9 mouse cellular contexts compared by ENCODE assay signal in genomic region chr1:157554686-157555530, GRCm38 (mm10). TPM values are rescaled to one million over a fixed set of nuclear protein-coding genes. Genes with fewer than 3 reads are reported as not detected.
DNase-seq lines count a peak whose midpoint lies in the region; ATAC-seq and TF ChIP-seq lines count a peak whose summit lies in the region.
"Had no signal": no experiment of that assay in that cellular context is flagged by ENCODE, and none has a peak within 500 bp of the region (broad histone marks: within the 10 kb centered on the region; RNA-seq: fewer than 3 reads in every experiment).

No protein-coding gene starts in this region.

- H3K9ac ChIP-seq in heart, embryonic 12.5 days: no peak overlapping the region
- H3K9ac ChIP-seq in heart, adult 2 months (ENCODE audit: low read depth, low read length): no peak overlapping the region
- no peak overlapping the region for H3K9ac ChIP-seq in liver, postnatal 0 days (replicated peaks)

- intact Hi-C loops in heart, adult 2 months (cut with DNase I): loop anchor here (5.0 kb wide), 1 partner anchor 1097 kb away; no protein-coding TSS in a partner anchor

- peak overlapping the region; percentile 31 for H3K4me3 ChIP-seq in heart, embryonic 12.5 days
- H3K4me3 ChIP-seq in heart, adult 2 months: no peak overlapping the region
- H3K4me3 ChIP-seq in liver, postnatal 0 days (ENCODE audit: low read depth, low read length): peak overlapping the region; percentile 20; the same call in 1 of the 2 replicates

- H3K4me1 ChIP-seq in heart, embryonic 12.5 days (replicated peaks): peaks cover 11% of the 10 kb centered on the region
- H3K4me1 ChIP-seq in heart, adult 2 months (ENCODE audit: control insufficient read depth, insufficient read depth, low read length): no peaks in the 10 kb centered on the region
- no peaks in the 10 kb centered on the region; the same call in 1 of the 2 replicates for H3K4me1 ChIP-seq in liver, postnatal 0 days (ENCODE audit: insufficient read depth)

- no peak for TF ChIP-seq EP300 in heart, adult 2 months (IDR thresholded peaks at IDR 0.05; ENCODE audit: insufficient read depth, low read depth, low read length)
- no peak for TF ChIP-seq EP300 in liver, postnatal 0 days (IDR thresholded peaks at IDR 0.05; ENCODE audit: low read depth)

- no peak for TF ChIP-seq CTCF in heart, adult 2 months (IDR thresholded peaks at IDR 0.05)
- TF ChIP-seq CTCF in liver, postnatal 0 days (IDR thresholded peaks at IDR 0.05; ENCODE audit: low read depth): no peak

- TF ChIP-seq POLR2A in heart, adult 2 months (IDR thresholded peaks at IDR 0.05; ENCODE audit: insufficient read depth, low read depth, low read length): no peak

- 17% methylated on average over 27 of the region's 27 CpGs for WGBS in heart, embryonic 12.5 days
- whole genome bisulfite sequencing in heart, adult 2 months: 35% methylated on average over 27 of the region's 27 CpGs
- WGBS in liver, postnatal 0 days (ENCODE audit: insufficient replicate concordance): 29% methylated on average over 27 of the region's 27 CpGs

- peaks cover 19% of the 10 kb centered on the region for H3K27me3 ChIP-seq in heart, embryonic 12.5 days (replicated peaks)
- no peaks in the 10 kb centered on the region for H3K27me3 ChIP-seq in heart, adult 2 months (ENCODE audit: control insufficient read depth, insufficient read depth, low read length)
- H3K27me3 ChIP-seq in liver, postnatal 0 days (ENCODE audit: insufficient read depth, low read length): no peaks in the 10 kb centered on the region

- ATAC-seq in heart, embryonic 12.5 days (ENCODE audit: insufficient number of reproducible peaks, low FRiP score): no peak
- ATAC-seq in activated CD4-positive, CD25-positive, alpha-beta regulatory T cell, adult 4 months: peak; percentile 77
- ATAC-seq in granulocyte monocyte progenitor cell, adult 5-6 weeks (replicated peaks; ENCODE audit: poor library complexity, severe bottlenecking): peak; percentile 43
- ATAC-seq in liver, postnatal 0 days: no peak

- H3K36me3 ChIP-seq in heart, embryonic 12.5 days: no peaks in the 10 kb centered on the region
- H3K36me3 ChIP-seq in heart, adult 2 months (ENCODE audit: control insufficient read depth, insufficient read depth, low read length): no peaks in the 10 kb centered on the region
- peaks cover 25% of the 10 kb centered on the region for H3K36me3 ChIP-seq in liver, postnatal 0 days (replicated peaks; ENCODE audit: insufficient read depth, low read length)
- H3K36me3 ChIP-seq: G1E had no signal

- no peak overlapping the region for H3K27ac ChIP-seq in heart, embryonic 12.5 days (ENCODE audit: poor library complexity, severe bottlenecking)
- H3K27ac ChIP-seq in heart, adult 2 months: no peak overlapping the region
- no peak overlapping the region for H3K27ac ChIP-seq in liver, postnatal 0 days (ENCODE audit: low read depth)

- H3K4me2 ChIP-seq in heart, embryonic 12.5 days: peak overlapping the region; percentile 63
- peak overlapping the region; percentile 50 for H3K4me2 ChIP-seq in liver, postnatal 0 days (ENCODE audit: low read depth, low read length)

- no peaks in the 10 kb centered on the region for H3K79me2 ChIP-seq in heart, adult 2 months (replicated peaks; ENCODE audit: control insufficient read depth, insufficient read depth, low read length)

- H3K9me3 ChIP-seq in heart, embryonic 12.5 days (replicated peaks): no peaks in the 10 kb centered on the region; the same call in 1 of the 2 replicates
- H3K9me3 ChIP-seq in liver, postnatal 0 days (ENCODE audit: low read length): peaks cover 2% of the 10 kb centered on the region; the same call in 1 of the 2 replicates

- no peak for DNase-seq in heart, adult 2 months
- DNase-seq in liver, postnatal 0 days: no peak
- no peak for DNase-seq in natural killer cell, adult 2 months (ENCODE audit: low spot score in 2 of 2)
- no peak for DNase-seq in layer of hippocampus, postnatal 25 days (ENCODE audit: extremely low spot score in 1 of 2, low spot score in 1 of 2)
- no peak for DNase-seq in kidney, postnatal 25 days

RNA-seq across cellular contexts. Expression of gene Sec16b, which starts 48.4 kb away (rescaled TPM):
- polyA plus RNA-seq in heart, embryonic 12.5 days (2016; fragmentation: Nextera tagmentation; extraction: Ambion mirVana): 1.0 and 1.2 TPM in 2 replicates
- 1 to 10 TPM in 1 of 2 experiments, under 1 TPM in 1; 0.76 to 1.2 TPM for total RNA-seq in heart, adult 2 months (2021)
- 3.2 and 3.3 TPM in 2 replicates for polyA plus RNA-seq in heart, adult 2 months (2012; rRNA removed)
- under 1 TPM; 0.78 to 0.90 TPM for polyA plus RNA-seq in activated CD4-positive, CD25-positive, alpha-beta regulatory T cell, adult 4 months (2017; shearing (Covaris generic))
- total RNA-seq in granulocyte monocyte progenitor cell, adult 5-6 weeks (2014; fragmentation: Nextera tagmentation): 1.3 and 1.5 TPM in 2 replicates
- 0.15 and 0.60 TPM in 2 replicates for total RNA-seq in granulocyte monocyte progenitor cell, adult 5-6 weeks (2017)
- 14.7 and 14.9 TPM in 2 replicates for polyA plus RNA-seq in liver, postnatal 0 days (2015; fragmentation: Nextera tagmentation; extraction: Ambion mirVana)
- under 1 TPM; 0.32 to 0.40 TPM for total RNA-seq in layer of hippocampus, postnatal 25 days (2021)
- polyA plus RNA-seq: G1E had no signal

Comparison
In these comparisons a context has a peak if more than half of its experiments do, and no peak if none do; other contexts are left out.
1. ATAC-seq: peak in activated CD4-positive, CD25-positive, alpha-beta regulatory T cell, adult 4 months (single experiment) and granulocyte monocyte progenitor cell, adult 5-6 weeks (single experiment); none in heart, embryonic 12.5 days (single experiment) and liver, postnatal 0 days (single experiment).